Mouse (Mus musculus): ENCODE data around the gene Itgb1. TPM values are rescaled to one million over a fixed set of nuclear protein-coding genes. Genes with fewer than 3 reads are reported as not detected.

Gene Itgb1
- polyA plus RNA-seq, 1 experiment = 30.6 TPM

DNA sequence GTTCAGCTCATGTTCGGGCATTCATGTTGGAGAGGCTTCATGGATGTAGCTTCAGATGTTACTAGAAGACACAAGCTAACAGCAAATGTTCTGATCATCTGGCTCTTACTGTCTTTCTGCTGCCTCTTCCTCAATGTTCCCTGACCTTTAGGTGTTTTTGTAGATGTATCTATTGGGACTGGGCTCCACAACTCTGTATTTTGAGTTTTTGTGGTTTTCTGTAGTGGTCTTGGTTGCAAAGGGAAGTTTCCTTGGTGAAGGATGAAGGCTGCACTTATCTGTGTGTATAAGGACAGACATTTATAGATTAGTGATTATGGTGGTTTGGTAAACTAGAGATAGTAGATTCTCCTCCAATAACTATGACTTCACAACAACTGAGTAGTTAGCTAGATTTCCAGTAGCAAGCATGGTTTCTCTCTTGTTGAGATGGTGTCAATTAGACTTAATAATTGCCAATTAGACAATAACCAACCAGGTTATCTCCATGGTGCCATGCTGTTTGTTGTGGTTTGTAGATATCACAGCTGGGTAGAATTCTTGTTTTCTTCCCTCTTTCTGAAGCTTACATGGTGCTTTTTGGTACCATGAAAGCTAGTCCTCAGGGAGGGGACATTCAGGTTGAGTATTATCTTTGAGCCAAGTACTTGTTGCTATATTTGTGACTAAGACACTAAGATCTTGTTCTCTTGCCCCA is 11.4 kb downstream of the Itgb1 start:
- Histone ChIP-seq H3K4me1 (replicated peaks; ENCODE audit: control insufficient read depth, insufficient read depth, low read length) (no peaks in the 10 kb centered on the region), H3K36me3 (ENCODE audit: control insufficient read depth, insufficient read depth, low read length) (no peaks in the 10 kb centered on the region), H3K4me3 (ENCODE audit: control insufficient read depth, insufficient read depth, low read length) (no peak overlapping the region), H3K27me3 (ENCODE audit: control insufficient read depth, insufficient read depth, low read length) (no peaks in the 10 kb centered on the region), H3K27ac (ENCODE audit: control insufficient read depth, insufficient read depth, low read length) (no peak overlapping the region)
- DNase-seq = no peak
- TF ChIP-seq CTCF (IDR thresholded peaks at IDR 0.05; ENCODE audit: borderline replicate concordance, control insufficient read depth, extremely low read depth, insufficient read depth, low read length, poor library complexity) (no peak), POLR2A (IDR thresholded peaks at IDR 0.05; ENCODE audit: control insufficient read depth, extremely low read depth, insufficient read depth, low read length, poor library complexity) (no peak)
- 89% methylated on average over 1 of the region's 1 CpGs for WGBS

DNA sequence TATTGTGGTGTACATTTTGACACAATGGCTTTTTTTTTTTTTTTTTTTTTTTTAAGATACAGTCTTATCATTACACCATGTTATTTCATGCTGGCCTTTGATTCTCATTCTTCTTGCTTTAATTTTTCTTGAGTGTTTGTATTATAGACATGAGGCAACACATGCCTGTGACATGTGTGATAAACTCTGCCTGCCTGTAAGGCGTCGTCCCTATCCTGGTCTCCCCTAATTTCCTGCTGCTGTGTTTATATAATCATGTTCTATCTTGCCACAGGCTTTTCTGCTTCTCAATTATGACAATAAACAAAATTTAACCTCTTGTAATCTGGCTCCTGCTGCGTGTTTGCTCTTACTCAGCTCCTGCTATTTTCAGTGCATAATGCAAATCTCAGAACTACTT is 12.5 kb downstream of the Itgb1 start:
- 97% methylated on average over 3 of the region's 3 CpGs for WGBS
- H3K27ac ChIP-seq (ENCODE audit: control insufficient read depth, insufficient read depth, low read length) = no peak overlapping the region
- TF ChIP-seq POLR2A (IDR thresholded peaks at IDR 0.05; ENCODE audit: control insufficient read depth, extremely low read depth, insufficient read depth, low read length, poor library complexity) (no peak), CTCF (IDR thresholded peaks at IDR 0.05; ENCODE audit: borderline replicate concordance, control insufficient read depth, extremely low read depth, insufficient read depth, low read length, poor library complexity) (no peak)
- H3K4me3 ChIP-seq (ENCODE audit: control insufficient read depth, insufficient read depth, low read length) = no peak overlapping the region
- DNase-seq = no peak
- no peaks in the 10 kb centered on the region for H3K4me1 ChIP-seq (replicated peaks; ENCODE audit: control insufficient read depth, insufficient read depth, low read length)
- no peaks in the 10 kb centered on the region for H3K36me3 ChIP-seq (ENCODE audit: control insufficient read depth, insufficient read depth, low read length)
- H3K27me3 ChIP-seq (ENCODE audit: control insufficient read depth, insufficient read depth, low read length) = no peaks in the 10 kb centered on the region

DNA sequence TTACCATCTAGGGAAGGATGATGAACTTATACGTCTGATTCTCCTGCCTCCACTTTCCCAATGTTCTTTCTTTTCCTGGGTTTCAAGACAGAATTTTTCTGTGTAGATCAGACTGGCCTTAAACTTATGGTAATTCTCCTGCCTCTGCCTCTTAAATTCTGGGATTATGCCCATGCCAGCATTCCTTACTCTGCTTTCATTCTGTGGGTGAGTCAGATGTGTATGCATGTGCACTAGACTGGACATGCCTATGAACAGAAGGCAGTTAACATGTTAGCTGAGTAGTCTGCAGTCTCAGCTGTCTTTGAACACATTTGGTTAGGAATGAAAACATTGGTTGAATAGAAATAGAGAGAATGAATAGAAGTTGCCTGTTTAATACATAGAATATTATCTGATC is 18.9 kb downstream of the Itgb1 start:
- Histone ChIP-seq H3K36me3 (ENCODE audit: control insufficient read depth, insufficient read depth, low read length) (no peaks in the 10 kb centered on the region), H3K27ac (ENCODE audit: control insufficient read depth, insufficient read depth, low read length) (no peak overlapping the region), H3K27me3 (ENCODE audit: control insufficient read depth, insufficient read depth, low read length) (no peaks in the 10 kb centered on the region), H3K4me3 (ENCODE audit: control insufficient read depth, insufficient read depth, low read length) (no peak overlapping the region), H3K4me1 (replicated peaks; ENCODE audit: control insufficient read depth, insufficient read depth, low read length) (no peaks in the 10 kb centered on the region)
- WGBS = 95% methylated on average over 1 of the region's 1 CpGs
- no peak for TF ChIP-seq CTCF (IDR thresholded peaks at IDR 0.05; ENCODE audit: borderline replicate concordance, control insufficient read depth, extremely low read depth, insufficient read depth, low read length, poor library complexity)
- no peak for TF ChIP-seq POLR2A (IDR thresholded peaks at IDR 0.05; ENCODE audit: control insufficient read depth, extremely low read depth, insufficient read depth, low read length, poor library complexity)
- DNase-seq = no peak

DNA sequence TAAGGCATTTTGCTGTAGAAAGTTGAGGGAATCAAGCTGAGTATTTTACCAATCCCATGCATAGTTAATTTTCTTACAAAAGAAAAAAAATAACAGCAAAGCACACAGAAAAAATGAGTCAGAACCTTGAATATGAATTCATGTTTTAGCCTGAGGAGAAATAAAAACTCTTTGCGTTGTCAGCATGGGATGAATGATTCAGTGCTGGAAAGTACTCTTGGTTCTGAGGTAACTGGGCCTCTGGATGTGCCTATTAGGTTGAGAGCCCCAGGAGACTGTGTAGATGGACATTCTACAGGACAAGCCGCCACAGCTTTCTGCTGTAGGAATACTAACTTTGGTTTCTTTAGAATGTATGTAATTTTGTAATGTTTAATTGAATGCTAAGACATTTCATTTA is 19.4 kb downstream of the Itgb1 start:
- Histone ChIP-seq H3K4me1 (replicated peaks; ENCODE audit: control insufficient read depth, insufficient read depth, low read length) (no peaks in the 10 kb centered on the region), H3K27ac (ENCODE audit: control insufficient read depth, insufficient read depth, low read length) (no peak overlapping the region), H3K4me3 (ENCODE audit: control insufficient read depth, insufficient read depth, low read length) (no peak overlapping the region), H3K36me3 (ENCODE audit: control insufficient read depth, insufficient read depth, low read length) (no peaks in the 10 kb centered on the region), H3K27me3 (ENCODE audit: control insufficient read depth, insufficient read depth, low read length) (no peaks in the 10 kb centered on the region)
- no peak for DNase-seq
- WGBS = 94% methylated on average over 2 of the region's 2 CpGs
- no peak for TF ChIP-seq CTCF (IDR thresholded peaks at IDR 0.05; ENCODE audit: borderline replicate concordance, control insufficient read depth, extremely low read depth, insufficient read depth, low read length, poor library complexity)
- no peak for TF ChIP-seq POLR2A (IDR thresholded peaks at IDR 0.05; ENCODE audit: control insufficient read depth, extremely low read depth, insufficient read depth, low read length, poor library complexity)

DNA sequence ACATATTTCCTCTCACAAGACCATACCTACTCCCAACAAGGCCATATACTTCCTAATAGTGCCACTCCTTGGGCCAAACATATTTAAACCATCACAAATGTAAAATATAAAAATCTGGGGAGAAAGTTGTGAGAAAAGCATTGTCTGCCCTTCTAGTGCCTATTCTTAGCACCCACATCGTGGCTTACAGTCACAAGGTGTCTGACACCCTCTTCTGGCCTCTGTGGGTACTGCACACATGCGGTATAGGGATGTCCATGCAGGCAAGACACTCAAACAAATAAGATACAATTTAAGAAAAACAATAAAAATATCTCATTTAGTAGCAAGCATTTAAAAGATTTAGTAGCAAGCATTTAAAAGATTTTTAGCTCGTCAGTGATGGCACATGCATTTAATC is 23.8 kb downstream of the Itgb1 start:
- no peak overlapping the region for H3K27ac ChIP-seq (ENCODE audit: control insufficient read depth, insufficient read depth, low read length)
- H3K4me3 ChIP-seq (ENCODE audit: control insufficient read depth, insufficient read depth, low read length) = no peak overlapping the region
- H3K27me3 ChIP-seq (ENCODE audit: control insufficient read depth, insufficient read depth, low read length) = no peaks in the 10 kb centered on the region
- WGBS = 48% methylated on average over 3 of the region's 3 CpGs
- no peaks in the 10 kb centered on the region for H3K4me1 ChIP-seq (replicated peaks; ENCODE audit: control insufficient read depth, insufficient read depth, low read length)
- peaks cover 32% of the 10 kb centered on the region for H3K36me3 ChIP-seq (ENCODE audit: control insufficient read depth, insufficient read depth, low read length)
- TF ChIP-seq POLR2A (IDR thresholded peaks at IDR 0.05; ENCODE audit: control insufficient read depth, extremely low read depth, insufficient read depth, low read length, poor library complexity) (no peak), CTCF (IDR thresholded peaks at IDR 0.05; ENCODE audit: borderline replicate concordance, control insufficient read depth, extremely low read depth, insufficient read depth, low read length, poor library complexity) (no peak)
- peak; percentile 87 for DNase-seq

DNA sequence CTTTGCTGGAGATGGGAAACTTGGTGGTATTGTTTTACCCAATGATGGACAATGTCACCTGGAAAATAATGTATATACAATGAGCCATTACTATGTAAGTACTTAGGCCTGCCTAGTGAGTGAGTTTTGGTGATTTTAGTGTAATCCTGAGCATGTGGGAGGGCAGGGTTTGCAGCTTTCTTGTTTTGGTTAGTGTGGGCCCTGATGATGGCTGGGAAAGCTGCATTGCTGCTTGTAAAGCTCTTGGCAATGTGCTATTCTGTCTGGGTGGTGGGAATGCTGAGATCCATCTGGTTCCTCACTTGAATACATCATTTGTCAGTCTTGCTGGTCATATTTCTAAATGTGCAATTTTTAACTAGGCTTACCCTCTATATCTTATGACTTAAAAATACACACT is 30.7 kb downstream of the Itgb1 start:
- Histone ChIP-seq H3K4me1 (replicated peaks; ENCODE audit: control insufficient read depth, insufficient read depth, low read length) (no peaks in the 10 kb centered on the region), H3K27me3 (ENCODE audit: control insufficient read depth, insufficient read depth, low read length) (no peaks in the 10 kb centered on the region), H3K36me3 (ENCODE audit: control insufficient read depth, insufficient read depth, low read length) (peaks cover 60% of the 10 kb centered on the region), H3K27ac (ENCODE audit: control insufficient read depth, insufficient read depth, low read length) (no peak overlapping the region), H3K4me3 (ENCODE audit: control insufficient read depth, insufficient read depth, low read length) (no peak overlapping the region)
- no peak for DNase-seq
- TF ChIP-seq POLR2A (IDR thresholded peaks at IDR 0.05; ENCODE audit: control insufficient read depth, extremely low read depth, insufficient read depth, low read length, poor library complexity) (no peak), CTCF (IDR thresholded peaks at IDR 0.05; ENCODE audit: borderline replicate concordance, control insufficient read depth, extremely low read depth, insufficient read depth, low read length, poor library complexity) (no peak)

DNA sequence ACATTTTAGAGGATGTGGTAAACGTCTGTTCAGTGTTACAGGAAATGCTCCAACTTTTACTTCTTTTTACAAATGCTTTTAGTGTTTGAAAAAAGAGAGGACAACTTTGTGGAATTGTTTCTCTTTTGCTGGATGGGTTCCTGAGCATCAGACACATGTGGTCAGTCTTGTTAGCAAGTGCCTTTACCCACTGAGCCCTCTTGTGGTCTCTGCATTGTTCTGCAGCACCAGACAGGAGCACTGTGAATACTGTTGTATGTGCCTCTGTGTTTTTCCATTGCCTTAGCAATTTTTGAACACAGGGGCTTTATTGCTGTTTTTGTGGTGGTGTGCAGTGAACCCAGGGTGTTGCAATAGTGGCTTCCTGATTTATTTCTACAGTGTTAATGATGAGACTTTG is 39.4 kb downstream of the Itgb1 start:
- TF ChIP-seq POLR2A (IDR thresholded peaks at IDR 0.05; ENCODE audit: control insufficient read depth, extremely low read depth, insufficient read depth, low read length, poor library complexity) = no peak
- TF ChIP-seq CTCF (IDR thresholded peaks at IDR 0.05; ENCODE audit: borderline replicate concordance, control insufficient read depth, extremely low read depth, insufficient read depth, low read length, poor library complexity) = no peak
- Histone ChIP-seq H3K4me1 (replicated peaks; ENCODE audit: control insufficient read depth, insufficient read depth, low read length) (no peaks in the 10 kb centered on the region), H3K27me3 (ENCODE audit: control insufficient read depth, insufficient read depth, low read length) (no peaks in the 10 kb centered on the region), H3K36me3 (ENCODE audit: control insufficient read depth, insufficient read depth, low read length) (peaks cover 54% of the 10 kb centered on the region), H3K27ac (ENCODE audit: control insufficient read depth, insufficient read depth, low read length) (no peak overlapping the region), H3K4me3 (ENCODE audit: control insufficient read depth, insufficient read depth, low read length) (no peak overlapping the region)
- DNase-seq = no peak
- WGBS = 19% methylated on average over 1 of the region's 1 CpGs

All from thymus, adult 2 months (tissue).